23 mouse cellular contexts compared by ENCODE assay signal in the genomic region with DNA sequence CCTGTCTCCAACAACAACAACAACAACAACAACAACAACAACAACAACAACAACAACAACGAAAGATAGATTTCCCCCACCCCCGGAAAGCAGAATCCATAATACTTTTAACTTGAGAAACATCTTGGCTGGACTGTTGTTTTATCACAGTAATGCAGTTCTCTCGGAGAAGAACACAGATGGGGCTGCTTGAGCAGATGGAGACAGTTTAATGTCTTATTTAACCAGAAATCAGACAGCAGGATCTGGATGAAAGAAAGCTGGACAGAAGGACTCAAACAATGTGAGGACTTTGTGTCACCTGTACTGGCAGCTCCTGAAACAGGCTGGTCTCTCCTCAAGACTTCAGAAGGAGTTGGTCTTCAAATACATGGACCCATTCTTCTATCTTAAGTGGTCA.
"Had no signal": no experiment of that assay in that cellular context is flagged by ENCODE, and none has a peak within 500 bp of the region (broad histone marks: within the 10 kb centered on the region; RNA-seq: fewer than 3 reads in every experiment).

No protein-coding gene starts in this region.

- H3K4me3 ChIP-seq: limb, embryonic 10.5 days; limb, embryonic 13.5 days; liver, embryonic 12.5 days; liver, embryonic 15.5 days; lung, embryonic 15.5 days; megakaryocyte, embryonic 14.5 days; midbrain, embryonic 10.5 days; midbrain, embryonic 13.5 days; myocyte; neural tube, embryonic 13.5 days had no signal

- H3K4me1 ChIP-seq: limb, embryonic 10.5 days; limb, embryonic 13.5 days; liver, embryonic 12.5 days; liver, embryonic 15.5 days; lung, embryonic 15.5 days; megakaryocyte, embryonic 14.5 days; midbrain, embryonic 10.5 days; midbrain, embryonic 13.5 days; neural tube, embryonic 13.5 days had no signal

- DNase-seq: kidney, adult 18-20 months; kidney, adult 9 months; kidney, postnatal 14 days; kidney, postnatal 4 days; liver; lung, adult 18-20 months; lung, postnatal 10 days; lung, postnatal 36 days; retina, postnatal 1 day; right cerebral cortex, postnatal 4 days; thymus, adult 2 months; thymus, postnatal 25 days had no signal

- H3K27ac ChIP-seq: limb, embryonic 10.5 days; limb, embryonic 13.5 days; liver, embryonic 12.5 days; liver, embryonic 15.5 days; lung, embryonic 15.5 days; midbrain, embryonic 10.5 days; midbrain, embryonic 13.5 days; neural tube, embryonic 13.5 days; stomach, postnatal 0 days had no signal
